Comparison of ENCODE assay signal across 10 mouse cellular contexts in the genomic region with DNA sequence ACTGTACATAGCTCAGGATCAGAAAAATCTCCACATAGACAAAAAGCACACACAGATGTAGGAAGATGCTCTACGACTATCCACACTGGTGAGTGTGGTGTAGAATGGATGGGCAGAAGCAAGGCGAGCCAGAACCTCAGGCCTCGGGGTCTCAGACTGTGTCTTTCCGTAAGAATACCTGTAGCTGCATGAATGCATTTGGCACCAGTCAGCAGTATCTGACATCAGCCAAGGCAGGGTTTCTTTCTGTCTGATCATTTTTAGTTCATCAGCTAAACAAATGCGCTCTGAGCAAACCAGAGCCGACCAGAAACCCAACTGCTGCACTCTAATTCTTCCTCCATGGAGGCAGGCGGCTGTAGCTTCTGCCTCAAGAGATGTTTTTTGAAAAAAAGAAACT. TPM values are rescaled to one million over a fixed set of nuclear protein-coding genes. Genes with fewer than 3 reads are reported as not detected.
A peak's percentile ranks its signal among the peaks of the same experiment; 100 is the strongest.
DNase-seq lines count a peak whose midpoint lies in the region; ATAC-seq lines count a peak whose summit lies in the region.
"Had no signal": no experiment of that assay in that cellular context is flagged by ENCODE, and none has a peak within 500 bp of the region (broad histone marks: within the 10 kb centered on the region; RNA-seq: fewer than 3 reads in every experiment).

No protein-coding gene starts in this region.

- H3K4me1 ChIP-seq in forebrain, embryonic 10.5 days, result peaks cover 19% of the 10 kb centered on the region
- H3K4me1 ChIP-seq in forebrain, embryonic 11.5 days (replicated peaks; ENCODE audit: control insufficient read depth, insufficient read depth, low read length), result peaks cover 5% of the 10 kb centered on the region; the same call in 1 of the 2 replicates
- H3K4me1 ChIP-seq in liver, embryonic 11.5 days (replicated peaks; ENCODE audit: control insufficient read depth, insufficient read depth, low read length), result peaks cover 23% of the 10 kb centered on the region
- H3K4me1 ChIP-seq in liver, embryonic 12.5 days, result peaks cover 47% of the 10 kb centered on the region
- peaks cover 11% of the 10 kb centered on the region for H3K4me1 ChIP-seq in neural tube, embryonic 15.5 days
- no peaks in the 10 kb centered on the region for H3K4me1 ChIP-seq in kidney, embryonic 16.5 days (ENCODE audit: insufficient read depth, low read length)

- no peak for DNase-seq in forebrain, embryonic 10.5 days (ENCODE audit: extremely low spot score, low spot score)
- no peak for DNase-seq in forebrain, embryonic 11.5 days (ENCODE audit: low spot score)
- DNase-seq in liver, embryonic 11.5 days (ENCODE audit: low spot score), result no peak
- DNase-seq in liver, result no peak
- DNase-seq in layer of hippocampus, adult 11-12 months (ENCODE audit: low spot score), result no peak
- DNase-seq: cerebellum, adult 11-12 months had no signal

- WGBS in forebrain, embryonic 10.5 days, result 48% methylated on average over 7 of the region's 7 CpGs
- 59% methylated on average over 7 of the region's 7 CpGs for WGBS in forebrain, embryonic 11.5 days
- WGBS in liver, embryonic 11.5 days, result 74% methylated on average over 7 of the region's 7 CpGs
- 73% methylated on average over 7 of the region's 7 CpGs for WGBS in liver, embryonic 12.5 days (ENCODE audit: insufficient replicate concordance)
- WGBS in neural tube, embryonic 15.5 days, result 80% methylated on average over 7 of the region's 7 CpGs
- WGBS in kidney, embryonic 16.5 days, result 82% methylated on average over 7 of the region's 7 CpGs

- H3K27ac ChIP-seq in forebrain, embryonic 10.5 days, result peak overlapping the region; percentile 75
- no peak overlapping the region for H3K27ac ChIP-seq in forebrain, embryonic 11.5 days (ENCODE audit: low read depth, low read length)
- peak overlapping the region; percentile 87 for H3K27ac ChIP-seq in liver, embryonic 11.5 days (ENCODE audit: low read depth, low read length)
- peak overlapping the region; percentile 92 for H3K27ac ChIP-seq in liver, embryonic 12.5 days
- H3K27ac ChIP-seq in neural tube, embryonic 15.5 days (replicated peaks), result no peak overlapping the region
- H3K27ac ChIP-seq in kidney, embryonic 16.5 days (ENCODE audit: low read length), result no peak overlapping the region

- H3K9me3 ChIP-seq in forebrain, embryonic 10.5 days, result peaks cover 11% of the 10 kb centered on the region; the same call in 1 of the 2 replicates
- no peaks in the 10 kb centered on the region for H3K9me3 ChIP-seq in forebrain, embryonic 11.5 days (ENCODE audit: control insufficient read depth, low read length)
- H3K9me3 ChIP-seq in liver, embryonic 11.5 days (ENCODE audit: control insufficient read depth, low read length), result no peaks in the 10 kb centered on the region; the same call in 1 of the 2 replicates
- peaks cover 15% of the 10 kb centered on the region for H3K9me3 ChIP-seq in liver, embryonic 12.5 days (replicated peaks)
- no peaks in the 10 kb centered on the region for H3K9me3 ChIP-seq in neural tube, embryonic 15.5 days (replicated peaks)
- H3K9me3 ChIP-seq in kidney, embryonic 16.5 days (ENCODE audit: low read length), result 0 out of 2 replicates have a peak, but pooled peaks cover 2% of the 10 kb centered on the region

- H3K36me3 ChIP-seq in forebrain, embryonic 10.5 days (replicated peaks), result peaks cover 71% of the 10 kb centered on the region
- peaks cover 24% of the 10 kb centered on the region; the same call in 1 of the 2 replicates for H3K36me3 ChIP-seq in forebrain, embryonic 11.5 days (ENCODE audit: control insufficient read depth, insufficient read depth, low read length)
- peaks cover 41% of the 10 kb centered on the region for H3K36me3 ChIP-seq in liver, embryonic 11.5 days (ENCODE audit: control insufficient read depth, insufficient read depth, low read length)
- H3K36me3 ChIP-seq in liver, embryonic 12.5 days, result peaks cover 72% of the 10 kb centered on the region
- peaks cover 47% of the 10 kb centered on the region for H3K36me3 ChIP-seq in neural tube, embryonic 15.5 days
- H3K36me3 ChIP-seq in kidney, embryonic 16.5 days (ENCODE audit: insufficient read depth, low read length), result peaks cover 59% of the 10 kb centered on the region

- H3K27me3 ChIP-seq in forebrain, embryonic 10.5 days (ENCODE audit: poor library complexity, severe bottlenecking), result no peaks in the 10 kb centered on the region
- H3K27me3 ChIP-seq in forebrain, embryonic 11.5 days (ENCODE audit: control insufficient read depth, insufficient read depth, low read length), result no peaks in the 10 kb centered on the region
- H3K27me3 ChIP-seq in liver, embryonic 11.5 days (replicated peaks; ENCODE audit: control insufficient read depth, insufficient read depth, low read length), result no peaks in the 10 kb centered on the region
- no peaks in the 10 kb centered on the region for H3K27me3 ChIP-seq in liver, embryonic 12.5 days (replicated peaks)
- H3K27me3 ChIP-seq in neural tube, embryonic 15.5 days (replicated peaks), result no peaks in the 10 kb centered on the region
- no peaks in the 10 kb centered on the region for H3K27me3 ChIP-seq in kidney, embryonic 16.5 days (ENCODE audit: insufficient read depth, low read length)
- H3K27me3 ChIP-seq: megakaryocyte, embryonic 14.5 days had no signal

- H3K4me3 ChIP-seq in forebrain, embryonic 10.5 days, result peak overlapping the region; percentile 39
- H3K4me3 ChIP-seq in forebrain, embryonic 11.5 days (ENCODE audit: low read depth, low read length), result no peak overlapping the region
- H3K4me3 ChIP-seq in liver, embryonic 11.5 days (ENCODE audit: low read depth, low read length), result no peak overlapping the region
- peak overlapping the region; percentile 23; the same call in 1 of the 2 replicates for H3K4me3 ChIP-seq in liver, embryonic 12.5 days
- H3K4me3 ChIP-seq in neural tube, embryonic 15.5 days (replicated peaks), result no peak overlapping the region
- H3K4me3 ChIP-seq in kidney, embryonic 16.5 days (ENCODE audit: low read length), result no peak overlapping the region

- H3K9ac ChIP-seq in forebrain, embryonic 11.5 days (ENCODE audit: low read length), result no peak overlapping the region
- H3K9ac ChIP-seq in liver, embryonic 11.5 days (ENCODE audit: low read depth, low read length), result peak overlapping the region; percentile 20; the same call in 1 of the 2 replicates
- H3K9ac ChIP-seq in liver, embryonic 12.5 days, result peak overlapping the region; percentile 43; the same call in 1 of the 2 replicates
- no peak overlapping the region for H3K9ac ChIP-seq in neural tube, embryonic 15.5 days (replicated peaks)
- H3K9ac ChIP-seq in kidney, embryonic 16.5 days (replicated peaks; ENCODE audit: low read length), result no peak overlapping the region

- H3K4me2 ChIP-seq in forebrain, embryonic 11.5 days (ENCODE audit: low read depth, low read length, severe bottlenecking), result no peak overlapping the region
- H3K4me2 ChIP-seq in liver, embryonic 11.5 days, result peak overlapping the region; percentile 36
- peak overlapping the region; percentile 59 for H3K4me2 ChIP-seq in liver, embryonic 12.5 days
- H3K4me2 ChIP-seq in neural tube, embryonic 15.5 days, result peak overlapping the region; percentile 48
- H3K4me2 ChIP-seq in kidney, embryonic 16.5 days (replicated peaks; ENCODE audit: low read depth, low read length), result no peak overlapping the region

- no peak for ATAC-seq in forebrain, embryonic 11.5 days (replicated peaks; ENCODE audit: low FRiP score)
- no peak for ATAC-seq in liver, embryonic 11.5 days (replicated peaks; ENCODE audit: low FRiP score)
- no peak for ATAC-seq in liver, embryonic 12.5 days
- ATAC-seq in neural tube, embryonic 15.5 days (ENCODE audit: low FRiP score), result no peak
- ATAC-seq in kidney, embryonic 16.5 days (ENCODE audit: low FRiP score, low TSS enrichment), result no peak

RNA-seq across cellular contexts. Expression of a gene that starts 18.1 kb away (rescaled TPM):
- 30.1 and 34.9 TPM in 2 replicates for polyA plus RNA-seq in forebrain, embryonic 10.5 days (2016; fragmentation: Nextera tagmentation; extraction: Ambion mirVana)
- polyA plus RNA-seq in forebrain, embryonic 11.5 days (2014; fragmentation: Nextera tagmentation; extraction: Ambion mirVana), result 36.2 and 38.2 TPM in 2 replicates
- polyA plus RNA-seq in liver, embryonic 11.5 days (2014; fragmentation: Nextera tagmentation; extraction: Ambion mirVana), result 32.0 and 32.1 TPM in 2 replicates
- 24.8 and 25.8 TPM in 2 replicates for polyA plus RNA-seq in liver, embryonic 12.5 days (2016; fragmentation: Nextera tagmentation; extraction: Ambion mirVana)
- 28.2 and 29.3 TPM in 2 replicates for polyA plus RNA-seq in neural tube, embryonic 15.5 days (2015; fragmentation: Nextera tagmentation; extraction: Ambion mirVana)
- 34.2 TPM in 2 replicates for polyA plus RNA-seq in kidney, embryonic 16.5 days (2015; fragmentation: Nextera tagmentation; extraction: Ambion mirVana)

RNA-seq across cellular contexts. Expression of a gene that starts 57.6 kb away (rescaled TPM):
- 60.5 and 64.5 TPM in 2 replicates for polyA plus RNA-seq in forebrain, embryonic 10.5 days (2016; fragmentation: Nextera tagmentation; extraction: Ambion mirVana)
- 59.9 and 72.1 TPM in 2 replicates for polyA plus RNA-seq in forebrain, embryonic 11.5 days (2014; fragmentation: Nextera tagmentation; extraction: Ambion mirVana)
- polyA plus RNA-seq in liver, embryonic 11.5 days (2014; fragmentation: Nextera tagmentation; extraction: Ambion mirVana), result 103 and 114 TPM in 2 replicates
- 67.8 and 68.8 TPM in 2 replicates for polyA plus RNA-seq in liver, embryonic 12.5 days (2016; fragmentation: Nextera tagmentation; extraction: Ambion mirVana)
- polyA plus RNA-seq in neural tube, embryonic 15.5 days (2015; fragmentation: Nextera tagmentation; extraction: Ambion mirVana), result 25.6 and 28.7 TPM in 2 replicates
- polyA plus RNA-seq in kidney, embryonic 16.5 days (2015; fragmentation: Nextera tagmentation; extraction: Ambion mirVana), result 48.3 and 55.9 TPM in 2 replicates

Comparison
In these comparisons a context has a peak if more than half of its experiments do, and no peak if none do; other contexts are left out.
1. H3K27ac ChIP-seq: peak in forebrain, embryonic 10.5 days (single experiment), liver, embryonic 11.5 days (single experiment) and liver, embryonic 12.5 days (single experiment); none in forebrain, embryonic 11.5 days (single experiment), neural tube, embryonic 15.5 days (single experiment) and kidney, embryonic 16.5 days (single experiment).
2. H3K4me3 ChIP-seq: peak in forebrain, embryonic 10.5 days (single experiment) and liver, embryonic 12.5 days (single experiment); none in forebrain, embryonic 11.5 days (single experiment), liver, embryonic 11.5 days (single experiment), neural tube, embryonic 15.5 days (single experiment) and kidney, embryonic 16.5 days (single experiment).
3. H3K4me2 ChIP-seq: peak in liver, embryonic 11.5 days (single experiment), liver, embryonic 12.5 days (single experiment) and neural tube, embryonic 15.5 days (single experiment); none in forebrain, embryonic 11.5 days (single experiment) and kidney, embryonic 16.5 days (single experiment).
4. H3K9ac ChIP-seq: peak in liver, embryonic 11.5 days (single experiment) and liver, embryonic 12.5 days (single experiment); none in forebrain, embryonic 11.5 days (single experiment), neural tube, embryonic 15.5 days (single experiment) and kidney, embryonic 16.5 days (single experiment).